In the genomic region with DNA sequence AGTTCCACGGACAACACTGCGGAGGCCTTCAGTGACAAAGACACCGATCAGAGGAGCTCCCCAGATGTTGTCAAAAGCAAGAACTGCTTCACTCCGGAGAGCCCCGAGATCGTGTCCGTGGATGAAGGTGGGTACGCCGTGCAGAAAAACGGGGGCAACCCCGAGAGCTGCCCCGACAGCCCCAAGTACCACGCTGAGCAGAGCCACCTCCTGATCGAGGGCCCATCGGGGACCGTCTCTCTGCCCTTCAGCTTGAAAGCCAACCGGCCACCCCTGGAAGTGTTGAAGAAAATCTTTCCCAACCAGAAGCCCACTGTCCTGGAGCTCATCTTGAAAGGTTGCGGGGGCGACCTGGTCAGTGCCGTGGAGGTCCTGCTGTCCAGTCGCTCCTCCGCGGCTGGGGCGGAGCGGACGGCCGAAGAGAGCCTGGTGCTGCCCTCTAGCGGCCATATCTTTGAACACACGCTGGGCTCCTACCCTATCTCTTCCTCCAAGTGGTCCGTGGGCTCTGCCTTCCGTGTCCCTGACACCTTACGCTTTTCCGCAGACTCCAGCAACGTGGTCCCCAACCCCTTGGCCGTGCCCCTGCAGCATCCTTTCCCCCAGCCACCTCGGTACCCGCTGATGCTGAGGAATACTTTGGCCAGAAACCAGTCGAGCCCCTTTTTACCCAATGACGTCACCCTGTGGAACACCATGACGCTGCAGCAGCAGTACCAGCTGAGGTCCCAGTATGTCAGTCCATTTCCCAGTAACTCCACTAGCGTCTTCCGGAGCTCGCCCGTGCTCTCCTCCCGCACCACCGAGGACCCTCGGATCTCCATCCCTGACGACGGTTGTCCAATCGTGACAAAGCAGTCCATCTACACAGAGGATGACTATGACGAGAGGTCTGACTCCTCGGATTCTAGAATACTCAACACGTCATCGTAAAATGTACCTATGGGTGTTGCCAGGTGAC, we compare ENCODE assay signal across 8 mouse cellular contexts. TPM values are rescaled to one million over a fixed set of nuclear protein-coding genes. Genes with fewer than 3 reads are reported as not detected.
A peak's percentile ranks its signal among the peaks of the same experiment; 100 is the strongest.
DNase-seq lines count a peak whose midpoint lies in the region; ATAC-seq and TF ChIP-seq lines count a peak whose summit lies in the region.

No protein-coding gene starts in this region.

- WGBS in embryonic facial prominence, embryonic 12.5 days = 32% methylated on average over 54 of the region's 54 CpGs
- 27% methylated on average over 54 of the region's 54 CpGs for whole genome bisulfite sequencing in heart, embryonic 11.5 days (ENCODE audit: insufficient replicate concordance)
- 29% methylated on average over 54 of the region's 54 CpGs for WGBS in kidney, embryonic 14.5 days
- WGBS in liver, embryonic 11.5 days = 30% methylated on average over 54 of the region's 54 CpGs
- 34% methylated on average over 54 of the region's 54 CpGs for WGBS in midbrain, postnatal 0 days

- H3K9me3 ChIP-seq in embryonic facial prominence, embryonic 12.5 days = no peaks in the 10 kb centered on the region
- no peaks in the 10 kb centered on the region for H3K9me3 ChIP-seq in heart, embryonic 11.5 days (replicated peaks; ENCODE audit: control insufficient read depth, low read length)
- no peaks in the 10 kb centered on the region for H3K9me3 ChIP-seq in kidney, embryonic 14.5 days (ENCODE audit: control insufficient read depth, low read length)
- no peaks in the 10 kb centered on the region for H3K9me3 ChIP-seq in liver, embryonic 11.5 days (ENCODE audit: control insufficient read depth, low read length)
- H3K9me3 ChIP-seq in midbrain, postnatal 0 days (ENCODE audit: low read length) = no peaks in the 10 kb centered on the region

- peak; percentile 55 for DNase-seq in CD4-positive, CD25-positive, alpha-beta regulatory T cell, adult 2 months (ENCODE audit: low read depth, low spot score)
- DNase-seq in liver, embryonic 11.5 days (ENCODE audit: low spot score) = peak; percentile 71
- peak; percentile 59 for DNase-seq in midbrain, postnatal 0 days (ENCODE audit: low spot score)
- peak; percentile 26 to 52 for DNase-seq in spleen, postnatal 14 days (ENCODE audit: low spot score in 2 of 2)

- peaks cover 6% of the 10 kb centered on the region for H3K4me1 ChIP-seq in embryonic facial prominence, embryonic 12.5 days
- no peaks in the 10 kb centered on the region for H3K4me1 ChIP-seq in heart, embryonic 11.5 days (ENCODE audit: control insufficient read depth, insufficient read depth, low read length)
- no peaks in the 10 kb centered on the region for H3K4me1 ChIP-seq in kidney, embryonic 14.5 days (ENCODE audit: control insufficient read depth, insufficient read depth, low read length)
- no peaks in the 10 kb centered on the region for H3K4me1 ChIP-seq in liver, embryonic 11.5 days (replicated peaks; ENCODE audit: control insufficient read depth, insufficient read depth, low read length)
- peaks cover 7% of the 10 kb centered on the region; the same call in 1 of the 2 replicates for H3K4me1 ChIP-seq in midbrain, postnatal 0 days (ENCODE audit: insufficient read depth, low read length)

- H3K9ac ChIP-seq in embryonic facial prominence, embryonic 12.5 days = no peak overlapping the region
- no peak overlapping the region for H3K9ac ChIP-seq in heart, embryonic 11.5 days (ENCODE audit: low read depth, low read length)
- no peak overlapping the region for H3K9ac ChIP-seq in kidney, embryonic 14.5 days (ENCODE audit: low read depth, low read length)
- H3K9ac ChIP-seq in liver, embryonic 11.5 days (ENCODE audit: low read depth, low read length) = no peak overlapping the region
- H3K9ac ChIP-seq in midbrain, postnatal 0 days (replicated peaks; ENCODE audit: low read length, poor library complexity, severe bottlenecking) = no peak overlapping the region

- H3K27ac ChIP-seq in embryonic facial prominence, embryonic 12.5 days = no peak overlapping the region
- no peak overlapping the region for H3K27ac ChIP-seq in heart, embryonic 11.5 days (ENCODE audit: low read depth, low read length)
- H3K27ac ChIP-seq in kidney, embryonic 14.5 days (ENCODE audit: low read depth, low read length) = no peak overlapping the region
- no peak overlapping the region for H3K27ac ChIP-seq in liver, embryonic 11.5 days (ENCODE audit: low read depth, low read length)
- no peak overlapping the region for H3K27ac ChIP-seq in midbrain, postnatal 0 days (ENCODE audit: low read depth, low read length)

- ATAC-seq in CD4-positive, CD25-positive, alpha-beta regulatory T cell, adult 4 months = no peak
- no peak; the same call in 1 of the 2 replicates for ATAC-seq in embryonic facial prominence, embryonic 12.5 days (ENCODE audit: insufficient number of reproducible peaks, insufficient read depth, low FRiP score, low TSS enrichment)
- ATAC-seq in heart, embryonic 11.5 days (replicated peaks; ENCODE audit: insufficient number of reproducible peaks, low FRiP score, low TSS enrichment) = peak; percentile 18; the same call in 1 of the 2 replicates
- peak; percentile 54 for ATAC-seq in kidney, embryonic 14.5 days (ENCODE audit: low FRiP score, low TSS enrichment)
- ATAC-seq in liver, embryonic 11.5 days (replicated peaks; ENCODE audit: low FRiP score) = no peak
- peak; percentile 44; the same call in 1 of the 2 replicates for ATAC-seq in midbrain, postnatal 0 days (ENCODE audit: low FRiP score)

- H3K36me3 ChIP-seq in embryonic facial prominence, embryonic 12.5 days = no peaks in the 10 kb centered on the region
- H3K36me3 ChIP-seq in heart, embryonic 11.5 days (ENCODE audit: control insufficient read depth, insufficient read depth, low read length) = no peaks in the 10 kb centered on the region
- no peaks in the 10 kb centered on the region for H3K36me3 ChIP-seq in kidney, embryonic 14.5 days (ENCODE audit: control insufficient read depth, insufficient read depth, low read length)
- H3K36me3 ChIP-seq in liver, embryonic 11.5 days (ENCODE audit: control insufficient read depth, insufficient read depth, low read length) = no peaks in the 10 kb centered on the region
- H3K36me3 ChIP-seq in midbrain, postnatal 0 days (ENCODE audit: insufficient read depth, low read length) = no peaks in the 10 kb centered on the region

- TF ChIP-seq CTCF in midbrain, postnatal 0 days (IDR thresholded peaks at IDR 0.05) = peak; percentile 75

- H3K4me2 ChIP-seq in embryonic facial prominence, embryonic 12.5 days (replicated peaks) = peak overlapping the region; percentile 42
- peak overlapping the region; percentile 56 for H3K4me2 ChIP-seq in heart, embryonic 11.5 days
- peak overlapping the region; percentile 31 for H3K4me2 ChIP-seq in kidney, embryonic 14.5 days (replicated peaks; ENCODE audit: low read depth, low read length)
- H3K4me2 ChIP-seq in liver, embryonic 11.5 days = peak overlapping the region; percentile 40
- peak overlapping the region; percentile 49 for H3K4me2 ChIP-seq in midbrain, postnatal 0 days (ENCODE audit: low read depth, low read length, poor library complexity, severe bottlenecking)

- peak overlapping the region; percentile 23 for H3K4me3 ChIP-seq in embryonic facial prominence, embryonic 12.5 days
- H3K4me3 ChIP-seq in heart, embryonic 11.5 days (ENCODE audit: low read depth, low read length) = peak overlapping the region; percentile 23
- H3K4me3 ChIP-seq in kidney, embryonic 14.5 days (ENCODE audit: low read length) = peak overlapping the region; percentile 16; the same call in 1 of the 2 replicates
- peak overlapping the region; percentile 7; the same call in 1 of the 2 replicates for H3K4me3 ChIP-seq in liver, embryonic 11.5 days (ENCODE audit: low read depth, low read length)
- H3K4me3 ChIP-seq in midbrain, postnatal 0 days (ENCODE audit: low read depth, low read length) = peak overlapping the region; percentile 23

- H3K27me3 ChIP-seq in embryonic facial prominence, embryonic 12.5 days = peaks cover 96% of the 10 kb centered on the region
- H3K27me3 ChIP-seq in heart, embryonic 11.5 days (ENCODE audit: control insufficient read depth, insufficient read depth, low read length) = peaks cover 76% of the 10 kb centered on the region
- peaks cover 93% of the 10 kb centered on the region for H3K27me3 ChIP-seq in kidney, embryonic 14.5 days (ENCODE audit: control insufficient read depth, insufficient read depth, low read length)
- peaks cover 84% of the 10 kb centered on the region for H3K27me3 ChIP-seq in liver, embryonic 11.5 days (replicated peaks; ENCODE audit: control insufficient read depth, insufficient read depth, low read length)
- peaks cover 81% of the 10 kb centered on the region for H3K27me3 ChIP-seq in midbrain, postnatal 0 days (ENCODE audit: insufficient read depth, low read length)

RNA-seq across cellular contexts. Expression of a gene that starts 12.5 kb away (rescaled TPM):
- polyA plus RNA-seq in CD4-positive, CD25-positive, alpha-beta regulatory T cell, adult 4 months (2017; shearing (Covaris generic)) = not detected
- polyA plus RNA-seq in embryonic facial prominence, embryonic 12.5 days (2016; fragmentation: Nextera tagmentation; extraction: Ambion mirVana) = 3.3 and 5.1 TPM in 2 replicates
- polyA plus RNA-seq in heart, embryonic 11.5 days (2014; fragmentation: Nextera tagmentation; extraction: Ambion mirVana) = 0.06 and 0.11 TPM in 2 replicates
- polyA plus RNA-seq in kidney, embryonic 14.5 days (2014; fragmentation: Nextera tagmentation; extraction: Ambion mirVana) = not detected in 2 replicates
- polyA plus RNA-seq in liver, embryonic 11.5 days (2014; fragmentation: Nextera tagmentation; extraction: Ambion mirVana) = 0.08 TPM in 1 of 2 replicates, not detected in the other
- 0.93 TPM in 1 of 2 replicates, not detected in the other for total RNA-seq in midbrain, postnatal 0 days (2014; rRNA removed)
- polyA plus RNA-seq in midbrain, postnatal 0 days (2015; fragmentation: Nextera tagmentation; extraction: Ambion mirVana) = 0.06 TPM in 1 of 2 replicates, not detected in the other

RNA-seq across cellular contexts. Expression of a gene that starts 49.6 kb away (rescaled TPM):
- polyA plus RNA-seq in CD4-positive, CD25-positive, alpha-beta regulatory T cell, adult 4 months (2017; shearing (Covaris generic)) = not detected
- 9.4 and 14.2 TPM in 2 replicates for polyA plus RNA-seq in embryonic facial prominence, embryonic 12.5 days (2016; fragmentation: Nextera tagmentation; extraction: Ambion mirVana)
- polyA plus RNA-seq in heart, embryonic 11.5 days (2014; fragmentation: Nextera tagmentation; extraction: Ambion mirVana) = 0.72 and 0.79 TPM in 2 replicates
- 0.66 and 1.2 TPM in 2 replicates for polyA plus RNA-seq in kidney, embryonic 14.5 days (2014; fragmentation: Nextera tagmentation; extraction: Ambion mirVana)
- polyA plus RNA-seq in liver, embryonic 11.5 days (2014; fragmentation: Nextera tagmentation; extraction: Ambion mirVana) = 0.73 and 1.2 TPM in 2 replicates
- total RNA-seq in midbrain, postnatal 0 days (2014; rRNA removed) = 0.11 and 0.14 TPM in 2 replicates
- polyA plus RNA-seq in midbrain, postnatal 0 days (2015; fragmentation: Nextera tagmentation; extraction: Ambion mirVana) = 0.07 TPM in 1 of 2 replicates, not detected in the other

Comparison
In these comparisons a context has a peak if more than half of its experiments do, and no peak if none do; other contexts are left out.
1. ATAC-seq: peak in heart, embryonic 11.5 days (single experiment), kidney, embryonic 14.5 days (single experiment) and midbrain, postnatal 0 days (single experiment); none in CD4-positive, CD25-positive, alpha-beta regulatory T cell, adult 4 months (single experiment), embryonic facial prominence, embryonic 12.5 days (single experiment) and liver, embryonic 11.5 days (single experiment).
2. Peak in every context shown above with its lines, with median percentiles within 50 percentile points of each other: DNase-seq, H3K4me2 ChIP-seq and H3K4me3 ChIP-seq.